Mouse (Mus musculus): Measurements from ENCODE around the gene Slc25a42.
A peak's percentile ranks its signal among the peaks of the same experiment; 100 is the strongest.

The Slc25a42 gene

DNA sequence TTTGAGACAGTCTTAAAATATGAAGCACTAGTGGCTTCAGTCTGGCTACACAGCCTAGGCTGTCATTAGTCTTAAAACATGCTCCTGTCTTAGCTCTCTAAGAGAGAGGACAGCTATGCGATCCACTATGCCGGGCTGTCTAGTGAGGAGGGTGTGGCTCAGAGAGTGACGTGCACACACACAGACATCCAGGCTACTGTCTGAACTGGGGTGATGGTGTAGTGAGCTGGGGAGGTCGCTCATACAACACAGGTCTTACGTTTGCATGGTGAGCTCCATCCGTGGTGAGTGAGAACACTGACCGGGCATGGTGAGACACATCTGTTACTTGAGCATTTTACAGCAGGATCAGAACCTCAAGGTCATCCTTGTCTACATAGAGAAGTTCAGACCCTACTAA, 40.9 kb downstream of the Slc25a42 start:
- no peak for DNase-seq (ENCODE audit: low spot score in 2 of 2)

DNA sequence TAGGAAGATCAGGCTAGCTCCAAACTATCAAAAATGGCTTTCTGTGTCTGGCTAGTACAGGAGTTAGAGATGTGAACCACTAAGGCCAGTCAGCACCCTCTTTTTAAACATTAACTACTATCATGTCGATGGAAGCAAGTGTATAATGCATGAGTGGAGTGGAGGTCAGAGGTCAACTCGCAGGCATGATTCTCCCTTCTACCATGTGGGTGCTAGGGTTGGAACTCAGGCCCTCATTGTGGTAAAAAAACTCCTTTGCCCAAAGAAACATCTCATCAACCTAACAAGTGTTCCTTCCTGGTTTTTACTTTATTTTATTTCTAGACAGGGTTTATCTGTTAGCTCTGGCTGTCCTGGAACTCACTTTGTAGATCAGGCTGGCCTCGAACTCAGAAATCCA, 41.4 kb downstream of the Slc25a42 start:
- no peak for DNase-seq (ENCODE audit: low spot score in 2 of 2)

GRCm38 (mm10) chr8:70170116-70170515, 42.0 kb downstream of the Slc25a42 start:
- DNase-seq (ENCODE audit: low spot score in 2 of 2) = no peak

DNA sequence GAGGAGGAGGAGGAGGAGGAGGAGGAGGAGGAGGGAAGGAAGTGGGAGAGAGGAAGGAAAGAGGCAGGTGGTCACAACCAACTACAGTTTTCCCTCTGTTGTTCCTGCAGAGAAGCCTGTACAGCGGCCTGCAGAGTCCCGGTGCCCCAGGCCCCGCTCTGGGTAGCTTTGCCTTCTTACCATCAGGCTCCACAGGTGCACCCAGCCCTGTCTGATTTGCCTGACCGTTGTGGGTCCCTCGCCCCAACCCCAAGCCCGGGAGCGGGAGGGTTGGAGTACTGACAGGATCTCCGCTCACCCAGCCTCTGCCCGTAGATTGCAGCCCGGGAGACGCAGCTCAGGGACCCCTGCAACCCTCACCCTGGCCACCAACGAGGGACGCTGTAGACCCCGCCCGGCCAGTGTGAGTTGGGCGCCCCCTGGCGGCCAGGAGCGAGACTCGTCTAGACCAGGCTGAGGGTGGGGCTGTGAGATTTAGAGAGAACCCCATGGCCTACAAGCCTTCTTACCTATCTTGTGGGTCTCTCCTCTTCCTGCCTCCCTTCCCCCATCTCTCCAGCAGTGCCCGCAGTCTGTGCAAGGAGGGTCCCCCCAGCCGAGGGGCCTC, 45.5 kb downstream of the Slc25a42 start:
- peak; percentile 32 to 55 for DNase-seq (ENCODE audit: low spot score in 2 of 2)

DNA sequence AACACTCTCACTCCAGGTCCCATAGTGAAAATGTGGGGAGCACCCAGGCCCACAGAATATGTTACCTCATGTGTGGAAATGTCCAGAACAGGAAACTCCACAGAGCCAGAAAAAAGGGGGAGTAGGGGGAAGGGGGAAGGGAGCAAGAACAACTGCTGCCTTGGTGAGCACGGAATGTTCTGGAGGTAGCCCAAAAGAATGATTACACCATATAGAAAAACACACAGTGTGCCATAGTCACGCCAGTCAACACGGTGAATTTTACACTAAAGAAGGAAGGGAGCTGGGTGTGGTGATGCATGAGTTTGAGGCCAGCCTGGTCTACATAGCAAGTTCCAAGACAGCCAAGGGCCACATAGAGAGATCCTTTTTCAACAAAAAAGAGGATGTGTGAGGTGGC, 48.8 kb downstream of the Slc25a42 start:
- DNase-seq (ENCODE audit: low spot score in 2 of 2) = no peak

GRCm38 (mm10) chr8:70160015-70160414, 52.1 kb downstream of the Slc25a42 start:
- DNase-seq (ENCODE audit: low spot score in 2 of 2) = no peak

- DNase-seq (ENCODE audit: low spot score in 2 of 2) = no peak
Measured at GRCm38 (mm10) chr8:70159211-70159610, 52.9 kb downstream of the Slc25a42 start.

DNA sequence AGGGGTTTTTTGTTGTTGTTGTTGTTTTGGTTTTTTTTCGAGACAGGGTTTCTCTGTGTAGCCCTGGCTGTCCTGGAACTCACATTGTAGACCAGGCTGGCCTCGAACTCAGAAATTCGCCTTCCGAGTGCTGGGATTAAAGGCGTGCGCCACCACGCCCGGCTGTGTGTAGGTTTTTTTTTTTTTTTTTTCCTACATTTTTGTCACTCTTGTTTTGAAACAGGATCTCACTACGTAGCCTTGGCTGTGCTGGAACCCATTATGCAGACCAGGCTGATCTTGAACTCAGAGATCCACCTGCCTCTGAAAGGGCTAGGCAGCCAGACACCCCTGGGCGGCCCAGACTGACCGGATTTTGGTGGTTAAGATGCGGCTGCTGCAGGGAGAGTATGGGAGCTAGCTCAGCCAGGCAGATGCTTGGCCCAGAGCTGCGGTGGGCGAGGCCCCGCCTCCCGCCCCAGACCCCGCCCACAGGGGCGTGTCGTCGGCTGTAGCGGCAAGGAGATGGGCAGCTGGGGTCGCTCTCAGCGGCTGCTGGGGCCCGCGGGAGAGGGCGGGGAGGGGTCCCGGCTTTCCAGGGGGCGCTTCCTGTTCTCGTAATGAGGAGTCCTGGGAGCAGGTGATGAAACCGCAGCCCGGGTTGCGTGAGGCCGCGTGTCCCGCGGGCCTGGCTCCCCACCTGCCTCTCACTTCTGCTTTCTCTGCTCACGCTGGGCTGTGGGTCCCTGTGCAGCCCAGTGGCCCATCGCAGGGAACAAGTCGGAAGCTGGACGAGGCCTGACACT, 53.8 kb downstream of the Slc25a42 start:
- peak; percentile 46 to 54 for DNase-seq (ENCODE audit: low spot score in 2 of 2)

GRCm38 (mm10) chr8:70157240-70157800, 54.8 kb downstream of the Slc25a42 start:
- no peak for DNase-seq (ENCODE audit: low spot score in 2 of 2)

- DNase-seq (ENCODE audit: low spot score in 2 of 2) = peak; percentile 41 to 60
Measured at GRCm38 (mm10) chr8:70152537-70153257, 59.4 kb downstream of the Slc25a42 start.

DNA sequence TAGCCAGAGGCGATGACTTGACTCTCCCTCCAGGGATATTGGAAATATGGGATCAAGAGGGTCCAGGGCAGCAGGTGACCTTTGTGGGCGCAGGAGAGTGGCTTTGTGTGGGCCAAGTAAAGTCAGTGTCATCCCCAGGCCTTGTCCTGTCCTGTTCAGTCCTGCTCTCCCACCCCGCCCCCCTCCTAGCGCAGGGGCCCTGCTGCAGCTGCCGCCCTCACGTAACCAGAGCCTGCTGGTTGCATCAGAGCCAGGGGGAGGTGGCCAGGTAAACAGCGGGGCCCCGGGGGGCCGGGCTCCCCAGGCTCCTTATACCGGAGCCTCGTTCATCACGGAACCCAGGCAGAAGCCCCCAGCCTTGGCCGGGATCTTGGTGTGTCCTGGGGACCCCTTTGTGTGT, 61.9 kb downstream of the Slc25a42 start:
- DNase-seq (ENCODE audit: low spot score in 2 of 2) = no peak

- no peak for DNase-seq (ENCODE audit: low spot score in 2 of 2)
Measured at GRCm38 (mm10) chr8:70147678-70148607, 64.2 kb downstream of the Slc25a42 start.

GRCm38 (mm10) chr8:70139981-70140380, 72.1 kb downstream of the Slc25a42 start:
- no peak for DNase-seq (ENCODE audit: low spot score in 2 of 2)

GRCm38 (mm10) chr8:70139026-70139857, 72.9 kb downstream of the Slc25a42 start, which contains the start of the genes Rfxank, Borcs8 and Mef2b:
Gene Rfxank (minus strand): TSS chr8:70139154.
Gene Borcs8 (plus strand): TSS chr8:70139499.
Gene Mef2b (plus strand): TSS chr8:70139711.
- peak; percentile 98 to 99 for DNase-seq (ENCODE audit: low spot score in 2 of 2)

- DNase-seq (ENCODE audit: low spot score in 2 of 2) = no peak
Measured at GRCm38 (mm10) chr8:70137890-70138289, 74.2 kb downstream of the Slc25a42 start.

GRCm38 (mm10) chr8:70136591-70136990, 75.5 kb downstream of the Slc25a42 start:
- DNase-seq (ENCODE audit: low spot score in 2 of 2) = no peak

DNA sequence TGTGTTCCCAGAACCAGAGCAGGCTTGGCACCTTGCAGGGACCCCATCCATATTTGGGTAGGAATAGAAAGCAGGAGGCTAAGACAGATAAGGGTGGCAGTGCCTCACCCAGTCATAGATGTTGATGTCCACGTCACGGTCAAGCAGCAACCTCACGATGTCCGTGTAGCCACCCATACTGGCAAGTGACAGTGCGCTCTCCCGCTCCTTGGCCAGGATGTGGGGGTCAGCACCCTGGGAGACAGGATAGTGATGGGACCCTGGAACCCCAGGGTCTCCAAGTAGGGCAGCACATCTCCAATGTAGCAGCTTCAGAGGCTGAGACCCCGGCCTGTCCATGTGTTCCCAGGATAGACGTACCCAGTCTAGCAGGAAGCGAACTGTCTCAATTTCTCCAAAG, 77.2 kb downstream of the Slc25a42 start:
- no peak for DNase-seq (ENCODE audit: low spot score in 2 of 2)
